Mouse (Mus musculus): ENCODE measurements at regions not wholly inside any gene's neighbourhood (a gene's known extent, or its start where the extent isn't known, plus 50 kb on each side); places are given as distances from the start of the nearest gene placed in this dataset.

DNA sequence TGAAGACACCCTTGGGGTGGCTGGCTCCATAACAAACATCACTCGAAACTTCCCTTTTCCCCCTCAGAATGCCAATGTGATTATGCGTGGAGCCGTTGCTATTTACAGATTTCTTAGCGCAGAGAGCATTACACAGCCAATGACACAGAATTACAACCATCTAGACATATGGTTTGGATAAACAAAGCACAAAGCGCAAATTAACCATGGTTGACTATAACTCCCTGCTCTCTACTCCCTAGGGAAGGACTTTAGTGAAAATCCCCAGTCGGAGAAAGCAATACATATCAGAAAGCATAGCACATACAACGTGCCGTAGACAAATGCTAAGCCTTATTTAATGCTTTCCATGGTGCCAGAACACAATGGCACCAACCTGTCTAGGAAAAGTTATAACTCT lies 131.8 kb downstream of the Tshz3 start:
- in situ Hi-C loops (cut with MboI, MseI), result loop anchor here (10.0 kb wide), 1 partner anchor 225 kb away; no protein-coding TSS in a partner anchor

DNA sequence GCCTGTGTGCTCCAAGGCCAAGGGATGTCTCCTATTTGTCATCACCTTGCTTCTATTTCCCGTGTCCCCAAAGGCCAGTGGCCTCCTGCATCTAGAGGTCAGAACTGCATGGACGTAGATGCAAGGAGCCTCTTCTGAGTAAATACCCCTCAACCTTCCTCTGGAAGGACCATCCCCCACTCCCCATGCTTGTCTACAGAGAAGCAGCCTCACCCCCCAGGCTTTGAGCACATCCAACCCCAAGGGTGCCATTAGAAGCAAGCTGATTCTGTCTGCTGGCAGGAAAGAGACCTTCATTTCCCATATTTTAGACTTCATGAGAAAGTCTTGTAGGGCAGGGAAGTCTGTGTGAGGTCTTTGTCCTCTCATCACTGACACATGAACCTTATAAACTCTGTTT lies 132.2 kb downstream of the Tshz3 start:
- in situ Hi-C loops (cut with MboI, MseI), result no loop called here

DNA sequence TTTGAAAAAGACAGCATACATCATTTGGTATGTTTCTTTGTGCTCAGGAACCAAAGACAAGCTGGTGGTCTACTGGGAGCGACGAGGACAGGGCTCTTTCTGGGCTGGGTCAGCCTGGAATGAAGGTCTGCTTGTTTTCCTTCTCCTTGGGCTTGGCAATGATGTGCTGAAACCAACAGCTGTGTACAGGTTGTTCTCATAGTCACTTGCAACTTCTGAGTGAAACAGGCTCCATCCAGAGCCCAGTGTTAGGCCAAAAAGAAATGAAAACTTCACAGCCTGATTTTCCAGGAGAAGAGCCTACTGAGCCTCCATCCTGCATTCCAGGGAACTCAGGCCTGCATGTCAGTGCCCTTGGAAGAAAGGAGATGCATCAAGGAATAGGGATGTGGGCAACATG lies 150.4 kb downstream of the Tshz3 start:
- in situ Hi-C loops (cut with MboI, MseI), result loop anchor here (10.0 kb wide), 1 partner anchor 327 kb away; no protein-coding TSS in a partner anchor

DNA sequence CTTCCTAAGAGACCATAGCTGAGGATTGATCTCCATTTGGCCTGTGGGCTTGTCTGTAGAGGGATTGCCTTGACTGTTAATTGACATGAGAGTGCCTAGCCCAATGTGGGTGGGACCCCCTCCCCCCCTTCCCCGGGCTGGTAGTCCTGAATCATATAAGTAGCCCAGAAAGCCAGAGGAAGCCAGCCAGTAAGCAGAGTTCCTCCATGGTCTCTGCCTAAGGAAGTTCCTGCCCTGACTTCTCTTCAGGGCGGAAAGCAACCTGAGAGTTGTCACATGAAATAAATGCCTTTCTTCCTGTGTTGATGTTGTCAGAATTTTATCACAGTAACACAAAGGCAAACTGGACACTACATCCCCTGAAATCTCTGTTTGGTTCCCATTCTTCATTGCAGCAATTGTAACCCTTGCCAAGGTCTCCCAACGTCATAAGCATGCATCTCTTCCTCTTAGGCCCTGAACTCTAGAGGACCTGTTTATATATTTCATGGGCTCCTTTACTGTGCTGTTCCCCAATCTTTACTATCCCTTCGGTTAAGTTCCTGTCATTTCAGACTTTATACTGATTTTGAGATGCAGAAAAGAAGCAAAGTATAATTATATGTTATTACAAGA lies 153.5 kb downstream of the Tshz3 start:
- in situ Hi-C loops (cut with MboI, MseI), result no loop called here

DNA sequence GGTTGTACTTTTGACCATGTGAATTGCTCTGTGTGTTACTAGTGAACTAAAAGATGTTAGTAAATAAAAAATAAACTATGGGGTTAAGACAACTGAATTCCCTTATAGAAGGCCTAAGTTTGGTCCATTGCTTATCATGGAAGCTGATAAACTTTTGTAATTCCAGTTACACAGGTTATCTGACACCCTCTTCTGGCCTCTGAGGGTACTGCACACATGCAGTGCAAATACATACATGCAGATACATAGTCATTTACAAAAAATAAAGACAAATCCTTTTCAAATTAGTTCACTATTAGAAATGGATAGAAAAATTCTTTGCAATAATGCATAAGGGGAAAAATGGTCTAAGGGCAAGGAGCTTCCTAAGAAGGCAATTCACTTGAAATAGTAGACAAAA lies 156.4 kb downstream of the Tshz3 start:
- in situ Hi-C loops (cut with MboI, MseI), result no loop called here

DNA sequence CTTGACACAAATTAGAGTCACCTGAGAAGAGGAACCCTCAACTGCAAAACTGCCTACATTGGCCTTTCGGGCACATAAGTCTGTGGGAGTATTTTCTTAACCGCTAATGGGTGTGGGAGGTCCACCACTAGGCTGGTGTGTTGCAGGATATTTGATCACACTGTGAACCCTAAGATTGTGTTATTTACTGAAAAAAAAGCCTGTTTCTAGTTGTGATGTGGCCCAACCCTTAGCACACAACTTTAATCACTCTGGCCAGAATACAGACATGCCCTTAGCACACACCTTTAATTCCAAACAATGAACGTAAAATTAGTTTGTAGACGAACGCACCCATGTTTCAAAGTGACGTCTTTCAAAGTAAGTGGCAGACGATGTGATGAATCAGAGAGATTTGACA lies 161.5 kb downstream of the Tshz3 start:
- in situ Hi-C loops (cut with MboI, MseI), result no loop called here

DNA sequence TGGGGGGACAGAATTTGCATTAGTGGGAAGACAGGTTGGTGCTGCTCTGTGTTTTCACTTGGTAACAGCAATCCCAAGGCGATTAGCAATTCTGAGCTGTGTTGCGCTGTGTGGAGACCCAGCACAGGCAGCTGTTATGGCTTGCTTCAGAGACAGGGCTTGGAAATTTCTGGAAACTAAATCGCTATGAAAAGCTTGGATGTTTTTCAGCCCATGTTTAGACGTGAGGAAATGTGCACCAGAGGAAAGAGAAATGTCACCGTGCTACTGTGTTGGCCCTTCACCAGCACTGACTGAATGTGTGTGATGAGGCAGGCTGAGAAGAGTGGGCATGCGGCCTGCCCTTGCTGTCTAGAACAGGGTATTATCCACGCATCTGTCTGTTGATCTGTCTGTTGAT lies 164.6 kb downstream of the Tshz3 start:
- in situ Hi-C loops (cut with MboI, MseI), result no loop called here

DNA sequence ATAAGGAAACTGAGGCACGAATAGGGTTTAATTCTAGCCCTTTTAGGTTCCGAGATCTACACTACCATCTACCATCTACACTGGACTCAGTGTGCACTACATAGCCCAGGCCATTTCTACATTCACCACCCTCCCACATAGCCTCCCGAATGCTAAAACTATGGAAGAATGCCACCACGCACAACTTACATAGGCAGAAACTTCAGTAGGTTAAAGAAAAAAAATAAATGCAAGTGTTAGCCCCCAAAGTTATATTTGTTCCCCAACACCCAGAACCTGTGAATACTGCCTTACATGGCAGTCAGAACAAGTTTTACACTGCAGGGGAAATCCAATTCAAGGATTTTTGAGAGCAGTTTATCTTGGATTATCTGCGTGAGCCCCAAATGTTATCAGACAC lies 165.8 kb downstream of the Tshz3 start:
- in situ Hi-C loops (cut with MboI, MseI), result no loop called here

DNA sequence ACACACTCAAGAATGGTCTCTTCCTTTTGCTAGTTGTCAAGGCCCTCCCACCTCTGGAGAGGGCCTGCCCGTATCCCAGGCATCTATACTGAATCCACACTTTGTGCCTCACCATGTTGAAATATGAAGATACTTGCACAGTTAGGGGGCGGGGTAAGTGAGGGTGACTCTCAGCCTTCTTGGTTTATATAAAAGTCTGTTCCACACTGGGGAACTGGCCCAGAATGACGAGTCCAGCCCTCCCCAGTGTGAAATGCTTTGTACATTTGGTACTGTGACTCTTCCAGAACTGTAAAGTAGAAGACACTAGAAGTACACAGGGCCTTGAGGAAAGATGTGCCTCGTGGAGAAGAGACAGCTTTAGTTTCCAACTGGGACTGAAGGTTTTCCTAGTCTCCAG lies 166.8 kb downstream of the Tshz3 start:
- in situ Hi-C loops (cut with MboI, MseI), result no loop called here

DNA sequence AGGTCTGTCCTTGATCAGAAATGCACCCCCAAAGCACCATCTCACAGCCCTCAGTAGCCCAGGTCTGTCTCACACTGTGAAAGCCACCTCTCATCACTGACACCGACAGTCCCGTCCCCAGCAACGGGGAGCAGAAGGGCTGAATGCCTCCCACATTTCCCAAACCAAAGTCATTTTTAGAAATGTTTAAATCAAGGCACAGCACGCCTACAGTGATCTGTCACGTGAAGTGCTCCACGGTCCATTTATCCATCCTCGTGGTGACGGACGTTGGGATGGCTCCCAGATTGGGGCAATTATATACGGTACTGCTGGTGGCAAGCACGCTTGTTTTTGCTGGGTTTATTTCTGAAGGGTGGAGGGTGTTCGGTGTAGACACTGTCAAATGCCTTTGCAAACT lies 168.7 kb downstream of the Tshz3 start:
- in situ Hi-C loops (cut with MboI, MseI), result no loop called here

DNA sequence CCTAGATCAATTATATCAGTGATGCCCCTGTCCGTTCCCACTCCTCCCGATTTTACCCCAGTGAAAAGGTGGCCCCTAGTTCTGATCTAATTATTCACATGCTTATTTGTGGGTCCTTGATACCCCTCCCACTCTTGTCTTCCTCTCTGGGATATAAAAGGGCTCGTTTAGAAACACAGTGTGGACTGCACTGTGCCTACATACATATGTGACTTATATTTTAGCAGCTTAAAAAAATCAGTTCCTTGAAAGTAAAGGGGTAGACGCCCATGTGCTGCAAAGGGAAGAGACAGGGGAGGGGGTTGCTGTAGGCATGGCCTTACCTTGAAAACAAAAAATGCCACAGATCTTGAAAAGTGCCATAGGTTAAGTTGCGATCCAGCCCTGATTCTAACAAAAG lies 176.1 kb downstream of the Tshz3 start:
- in situ Hi-C loops (cut with MboI, MseI), result no loop called here

DNA sequence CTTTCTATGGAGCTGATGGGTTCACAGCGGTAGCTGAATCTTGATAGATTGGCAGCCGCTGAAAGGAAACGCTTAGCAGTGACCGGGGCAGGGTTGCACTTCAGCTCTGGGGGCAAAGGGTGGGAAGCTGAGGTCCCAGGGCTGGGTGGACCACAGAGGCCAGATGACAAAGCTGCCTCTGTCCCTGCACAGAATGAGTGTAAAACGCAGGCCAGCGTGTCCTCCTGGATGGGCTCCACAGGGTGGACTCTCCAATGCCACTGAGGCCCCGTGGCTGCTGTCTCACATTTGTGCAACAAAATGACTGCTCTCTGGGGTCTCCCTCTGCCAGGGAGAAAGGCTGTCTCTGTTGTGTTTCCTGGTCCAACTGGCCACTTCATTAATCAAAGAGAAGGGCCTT lies 179.8 kb downstream of the Tshz3 start:
- in situ Hi-C loops (cut with MboI, MseI), result no loop called here

DNA sequence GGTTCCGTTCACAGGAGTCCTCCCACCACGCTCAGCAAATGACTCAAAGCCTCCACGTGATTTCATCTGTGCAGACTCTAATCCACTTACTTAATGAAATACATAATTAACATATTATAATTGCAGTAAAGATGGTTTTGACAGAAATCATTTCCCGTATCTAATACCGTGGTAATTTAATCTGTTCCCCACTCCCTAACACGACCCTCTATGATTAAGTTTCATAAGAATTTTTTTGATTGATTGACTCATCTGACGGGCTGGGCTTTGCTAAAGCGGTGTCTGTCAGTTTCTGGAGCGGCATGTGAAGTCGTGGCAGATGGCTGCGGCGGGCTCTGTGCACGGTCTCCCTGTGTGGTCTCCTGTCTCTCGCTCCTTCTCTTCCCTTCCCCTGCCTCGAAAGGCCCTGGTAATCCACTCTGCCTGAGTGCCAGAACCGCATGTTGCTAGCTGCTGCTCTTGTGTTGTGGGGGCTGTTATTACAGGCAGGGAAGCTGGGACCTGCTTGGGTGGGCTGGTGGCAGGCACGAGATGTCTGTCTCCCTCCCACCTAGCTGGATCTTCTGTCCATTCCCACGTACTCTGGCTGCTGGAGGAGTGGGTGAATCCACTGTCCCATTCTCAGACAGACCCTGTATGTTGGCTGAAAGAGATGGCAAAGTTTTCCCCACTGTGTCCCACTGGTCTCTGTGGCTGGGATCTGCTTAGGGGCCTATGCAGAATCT lies 195.0 kb downstream of the Tshz3 start:
- in situ Hi-C loops (cut with MboI, MseI), result no loop called here

DNA sequence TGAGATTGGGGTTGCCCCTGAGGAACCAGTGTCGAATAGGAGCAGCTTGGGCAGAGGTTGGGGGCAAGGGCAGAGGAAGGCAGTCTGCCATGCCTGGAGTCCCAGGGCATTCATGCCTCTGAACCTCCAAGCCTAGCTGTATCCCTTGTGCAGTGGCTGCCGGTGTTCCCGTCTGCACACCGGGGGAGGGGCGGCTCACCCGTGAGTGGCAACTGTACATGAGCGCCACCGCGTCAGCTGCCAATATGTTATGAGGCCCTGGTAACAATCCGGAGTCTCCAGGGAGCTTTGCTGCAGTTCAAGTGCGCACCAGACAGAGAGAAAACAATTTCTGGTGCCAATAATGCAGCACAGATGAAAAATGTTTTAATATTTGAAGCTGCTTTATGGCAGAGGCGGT lies 198.4 kb downstream of the Tshz3 start:
- in situ Hi-C loops (cut with MboI, MseI), result no loop called here

DNA sequence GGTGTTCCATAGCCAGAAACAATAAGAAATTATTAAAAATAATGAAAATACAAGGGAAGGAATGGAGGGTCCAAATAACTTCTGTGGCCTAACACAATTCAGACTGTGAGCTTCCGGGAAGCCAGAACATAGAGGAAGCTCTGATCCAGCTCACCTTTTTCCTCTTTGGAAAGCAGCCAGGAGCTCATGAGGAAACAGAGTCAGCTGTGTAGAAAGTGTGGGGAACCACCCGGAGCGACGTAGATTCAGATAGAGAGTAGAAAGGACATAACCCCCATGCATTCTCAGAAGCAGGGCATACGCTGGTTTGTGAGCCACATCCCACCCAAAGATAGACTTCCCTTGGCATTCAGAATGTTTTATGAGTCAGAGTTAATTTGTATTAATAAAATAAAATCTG lies 203.6 kb downstream of the Tshz3 start:
- in situ Hi-C loops (cut with MboI, MseI), result no loop called here

DNA sequence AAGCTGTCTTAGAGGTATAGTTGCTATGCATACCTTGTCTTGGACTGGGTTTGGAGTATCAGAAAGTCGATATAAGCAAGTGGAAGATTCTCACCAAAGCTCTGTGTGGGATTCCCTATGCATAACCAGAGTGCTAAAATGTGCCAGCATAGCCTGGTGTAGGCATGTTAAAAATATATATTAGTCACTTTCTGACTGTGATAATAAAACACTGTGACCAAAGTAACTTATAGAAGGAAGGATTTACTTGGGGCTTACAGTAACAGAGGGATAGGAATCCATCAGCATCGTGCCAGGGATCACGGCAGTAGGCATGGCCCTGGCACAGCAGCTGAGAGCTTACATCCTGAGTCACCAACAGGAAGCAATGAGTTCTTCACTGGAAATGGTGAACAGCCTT lies 215.4 kb downstream of the Tshz3 start:
- in situ Hi-C loops (cut with MboI, MseI), result no loop called here

DNA sequence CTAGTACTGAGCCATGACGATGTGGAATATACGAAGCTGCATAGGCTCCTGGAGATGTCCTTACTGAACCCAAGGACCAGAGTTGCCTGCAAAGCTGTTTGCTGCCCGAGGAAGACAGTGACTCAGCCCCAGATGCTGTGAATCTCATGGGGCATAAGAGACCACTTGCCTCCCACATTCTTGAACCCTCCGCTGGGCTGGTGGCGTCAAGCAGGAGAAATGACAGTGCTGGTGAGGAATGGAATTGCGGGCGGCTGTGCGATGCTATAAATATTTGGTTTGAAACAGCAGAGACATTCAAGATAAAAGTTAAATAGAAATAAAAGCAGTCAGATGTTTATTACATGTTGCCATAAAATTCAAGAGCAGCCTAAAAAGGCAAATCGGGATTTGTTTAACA lies 216.3 kb downstream of the Tshz3 start:
- in situ Hi-C loops (cut with MboI, MseI), result no loop called here

DNA sequence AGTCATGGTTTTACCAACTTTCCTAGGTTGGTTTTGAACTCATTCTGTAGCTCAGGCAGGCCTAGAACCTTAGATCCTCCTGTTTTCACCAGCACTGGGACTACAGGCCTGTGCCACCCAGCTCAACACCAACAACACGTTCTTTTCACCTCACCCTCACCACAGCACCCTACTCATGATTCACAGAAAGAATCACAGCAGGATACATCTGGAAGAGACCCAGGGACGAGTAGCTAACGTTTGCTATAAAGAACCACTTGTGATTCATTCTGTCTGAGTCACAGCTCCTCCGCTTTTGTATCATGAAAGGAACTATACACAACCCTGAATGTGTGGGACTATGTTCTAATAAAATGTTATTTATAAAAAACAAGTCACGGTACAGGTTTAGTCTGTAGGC lies 217.3 kb downstream of the Tshz3 start:
- in situ Hi-C loops (cut with MboI, MseI), result no loop called here

DNA sequence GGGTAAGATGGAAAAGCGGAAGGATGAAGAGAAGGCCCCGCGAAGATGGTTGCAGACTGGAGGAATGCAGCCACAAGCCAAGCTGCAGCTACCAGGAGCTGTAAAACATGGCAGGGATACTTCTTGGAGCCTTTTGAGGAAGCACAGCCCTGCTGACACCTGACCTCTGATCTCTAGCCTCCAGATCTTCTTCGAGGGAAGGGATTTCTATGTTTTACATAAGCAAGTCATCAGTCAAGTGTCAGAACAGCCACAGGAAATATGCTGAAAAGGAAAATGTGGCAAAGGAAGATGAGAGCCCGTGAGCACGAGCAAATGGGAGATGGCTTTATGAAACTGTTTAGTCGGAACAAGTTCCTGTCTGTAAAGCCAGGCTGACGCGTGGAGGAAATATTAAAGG lies 219.1 kb downstream of the Tshz3 start:
- in situ Hi-C loops (cut with MboI, MseI), result no loop called here

DNA sequence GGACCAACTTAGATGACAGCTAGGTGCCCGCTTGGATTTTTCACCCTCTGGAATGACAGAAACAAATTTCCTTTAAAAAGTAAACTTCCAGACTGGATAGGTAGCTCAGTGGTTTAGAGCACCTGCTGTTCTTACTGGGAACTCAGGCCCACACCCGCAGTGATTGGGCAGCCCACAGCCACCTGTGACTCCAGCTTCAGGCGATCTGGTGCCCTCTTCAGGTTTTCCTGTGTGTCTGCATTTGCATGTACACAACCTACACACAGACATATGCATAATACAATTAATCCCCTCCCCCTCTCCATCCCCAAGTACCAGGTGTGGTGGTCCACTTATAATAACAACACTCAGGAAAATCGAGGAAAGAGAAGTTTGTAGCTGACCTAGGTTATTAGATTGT lies 221.5 kb downstream of the Tshz3 start:
- in situ Hi-C loops (cut with MboI, MseI), result no loop called here

DNA sequence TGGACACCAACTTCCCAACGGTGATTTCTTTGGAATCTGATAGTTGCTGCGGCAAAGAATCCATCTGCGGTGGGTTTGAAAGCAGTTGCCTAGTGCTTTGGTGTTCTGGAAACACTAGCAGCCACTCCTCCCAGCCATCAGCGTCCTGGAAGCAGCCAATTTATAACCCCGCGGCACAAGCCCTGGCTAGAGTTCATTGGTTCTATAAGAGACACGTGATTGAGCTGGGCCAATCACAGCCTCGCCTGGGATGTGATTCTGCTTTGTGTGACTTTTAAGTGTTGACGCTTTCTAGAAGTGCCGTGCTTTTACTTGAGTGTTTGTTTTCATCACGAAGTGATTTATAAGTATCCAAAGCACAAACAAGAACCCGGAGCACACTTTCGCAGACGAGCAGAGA lies 223.1 kb downstream of the Tshz3 start:
- in situ Hi-C loops (cut with MboI, MseI), result no loop called here

DNA sequence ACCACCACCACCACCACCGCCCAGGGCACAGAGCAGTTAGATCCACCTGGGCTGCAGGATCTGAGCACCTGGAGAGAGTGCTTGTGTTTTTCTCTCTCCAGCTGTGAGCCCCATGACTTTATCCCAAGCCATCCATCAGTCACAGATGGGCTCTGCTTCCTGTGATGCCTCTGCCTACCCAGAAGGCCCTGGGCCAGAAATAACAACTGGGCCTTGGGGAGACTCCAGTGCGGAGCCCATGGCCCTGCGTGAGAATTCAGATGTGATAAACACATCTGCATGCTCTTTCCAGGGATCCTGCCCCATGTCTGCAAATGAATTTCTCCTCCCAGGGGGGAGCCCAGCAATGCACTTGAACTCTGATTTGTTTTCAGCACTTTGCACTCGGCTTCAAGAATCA lies 235.6 kb downstream of the Tshz3 start:
- in situ Hi-C loops (cut with MboI, MseI), result no loop called here

DNA sequence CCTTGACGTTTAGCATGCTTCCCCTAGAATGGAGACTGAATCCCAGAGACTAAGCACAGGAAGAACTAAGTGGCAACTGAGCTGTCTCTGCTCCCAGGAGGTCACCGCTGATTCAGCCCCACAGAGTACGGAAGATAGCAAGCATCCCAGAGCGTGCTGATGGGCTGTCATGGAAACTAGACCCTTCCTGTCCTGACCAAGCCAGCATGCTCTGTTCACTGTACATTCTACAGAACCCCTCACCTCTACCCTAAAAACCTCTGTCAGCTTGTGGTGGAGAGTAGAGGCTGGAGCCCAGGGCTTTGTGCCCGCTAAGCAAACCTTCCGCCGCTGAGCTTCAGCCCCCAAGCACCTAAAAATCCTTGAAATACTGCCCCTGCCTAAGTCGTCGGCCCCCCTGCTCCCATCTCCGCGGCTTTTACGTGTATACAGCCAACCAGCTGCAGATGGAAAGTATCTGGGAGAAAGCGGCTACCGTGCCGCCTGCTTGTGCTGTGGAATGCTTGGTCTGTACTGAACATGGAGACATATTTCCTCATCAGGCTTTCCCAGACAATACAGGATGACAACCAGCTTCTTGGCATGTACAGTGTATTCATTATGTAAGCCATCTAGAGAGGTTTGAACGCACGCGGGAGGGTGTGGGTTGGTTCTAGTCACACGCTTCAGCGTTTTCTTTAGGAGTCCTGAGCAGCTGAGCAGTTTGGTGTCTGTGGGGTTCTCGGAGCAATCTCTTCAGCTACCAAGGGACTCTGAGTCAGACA lies 237.1 kb downstream of the Tshz3 start:
- in situ Hi-C loops (cut with MboI, MseI), result no loop called here
